Mouse (Mus musculus) neural tube, embryonic 13.5 days (tissue): ENCODE measurements around the gene Wsb2. TPM values are rescaled to one million over a fixed set of nuclear protein-coding genes. Genes with fewer than 3 reads are reported as not detected.
"Not testable (repeated sequence)": the region's sequence is repeated elsewhere in the genome, so short reads cannot be mapped to it uniquely, and the experiment has no call there.

ENCODE experiments used
- ATAC-seq: fragments of 200-750 bp; cut with Nextera tagmentation; 2 replicates; pipeline ENCODE4 v1.8.0; 2017; ENCODE audit warnings: low read depth, mild to moderate bottlenecking, moderate TSS enrichment, moderate library complexity
- H3K27ac ChIP-seq: fragments of 300-500 bp; sonication (generic); replicated peaks from 2 replicates; pipeline ENCODE4 v1.5.1; 2015; ENCODE audit warnings: moderate library complexity, mild to moderate bottlenecking, inconsistent platforms
- H3K27me3 ChIP-seq: fragments of 300-500 bp; sonication (generic); 2 replicates; pipeline ENCODE4 v1.6.1; 2015; ENCODE audit warnings: mild to moderate bottlenecking, inconsistent platforms
- H3K36me3 ChIP-seq: fragments of 300-500 bp; sonication (generic); 2 replicates; pipeline ENCODE4 v1.6.1; 2015; ENCODE audit warnings: mild to moderate bottlenecking, inconsistent platforms
- H3K4me1 ChIP-seq: fragments of 300-500 bp; sonication (generic); replicated peaks from 2 replicates; pipeline ENCODE4 v1.6.1; 2015; ENCODE audit warnings: inconsistent platforms
- H3K4me2 ChIP-seq: fragments of 300-500 bp; sonication (generic); 2 replicates; pipeline ENCODE4 v1.6.1; 2015; ENCODE audit warnings: inconsistent platforms, mild to moderate bottlenecking, moderate library complexity
- H3K4me3 ChIP-seq: fragments of 300-500 bp; sonication (generic); 2 replicates; pipeline ENCODE4 v1.5.1; 2015; ENCODE audit warnings: mild to moderate bottlenecking, inconsistent platforms
- H3K9ac ChIP-seq: fragments of 300-500 bp; sonication (generic); 2 replicates; pipeline ENCODE4 v1.6.1; 2015; ENCODE audit warnings: moderate library complexity, mild to moderate bottlenecking, inconsistent platforms
- H3K9me3 ChIP-seq: fragments of 300-500 bp; sonication (generic); 2 replicates; pipeline ENCODE4 v1.6.1; 2016; ENCODE audit warnings: inconsistent platforms
- WGBS: fragments of 180-500 bp; shearing (Covaris S2); methylation state at CpG from one replicate; pipeline ENCODE4 v1.1.7; 2015; 5-methylcytosine and 5-hydroxymethylcytosine counted together
- polyA plus RNA-seq: library from polyadenylated mRNA; unstranded; fragments of >200 nt; fragmentation: Nextera tagmentation; extraction: Ambion mirVana; gene quantifications from 2 replicates; pipeline ENCODE4 v1.2.1, GENCODE M21; 2015

Wsb2 gene
- polyA plus RNA-seq, 1 experiment from 2014 or later: 194 TPM

DNA sequence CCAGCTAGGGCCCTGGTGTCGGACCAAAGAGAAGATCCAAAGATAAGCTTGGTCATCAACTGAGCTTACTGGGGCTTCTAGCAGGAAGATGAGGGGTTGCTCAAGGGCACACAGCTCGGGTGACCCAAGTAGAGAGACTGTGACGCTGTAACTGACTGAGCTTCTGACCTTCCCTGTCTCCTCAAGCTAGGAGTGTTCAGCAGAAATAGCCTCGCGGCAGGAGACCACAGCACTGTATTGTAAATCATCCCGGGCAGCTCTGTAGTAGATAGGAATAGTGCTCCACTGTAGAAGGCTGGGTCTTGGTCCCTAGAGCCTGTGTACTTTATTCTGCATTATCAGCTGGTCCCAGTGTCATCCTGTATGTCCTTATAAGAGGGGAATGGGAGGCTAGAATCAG lies 15.2 kb upstream of the Wsb2 start:
- Histone ChIP-seq H3K9me3 (no peaks in the 10 kb centered on the region), H3K27ac (no peak overlapping the region), H3K36me3 (no peaks in the 10 kb centered on the region), H3K9ac (no peak overlapping the region), H3K4me2 (no peak overlapping the region), H3K4me3 (no peak overlapping the region), H3K27me3 (no peaks in the 10 kb centered on the region), H3K4me1 (no peaks in the 10 kb centered on the region)
- 78% methylated on average over 6 of the region's 6 CpGs for WGBS
- no peak for ATAC-seq

- not testable (repeated sequence) for H3K9ac ChIP-seq, H3K4me1 ChIP-seq, H3K9me3 ChIP-seq, H3K4me3 ChIP-seq, ATAC-seq, H3K4me2 ChIP-seq, H3K27ac ChIP-seq, H3K27me3 ChIP-seq, H3K36me3 ChIP-seq
- WGBS: 79% methylated on average over 5 of the region's 5 CpGs
Observed at GRCm38 (mm10) chr5:117344496-117344895, 12.6 kb upstream of the Wsb2 start.

- Histone ChIP-seq H3K27me3 (no peaks in the 10 kb centered on the region), H3K4me2 (no peak overlapping the region), H3K4me3 (no peak overlapping the region), H3K9me3 (no peaks in the 10 kb centered on the region), H3K9ac (no peak overlapping the region), H3K27ac (no peak overlapping the region), H3K4me1 (no peaks in the 10 kb centered on the region), H3K36me3 (no peaks in the 10 kb centered on the region)
- WGBS: 81% methylated on average over 5 of the region's 5 CpGs
- no peak for ATAC-seq
Observed at GRCm38 (mm10) chr5:117345432-117345976, 11.6 kb upstream of the Wsb2 start.

- Histone ChIP-seq H3K27ac (no peak overlapping the region), H3K4me3 (no peak overlapping the region), H3K36me3 (no peaks in the 10 kb centered on the region), H3K9ac (no peak overlapping the region), H3K4me2 (no peak overlapping the region), H3K27me3 (no peaks in the 10 kb centered on the region), H3K4me1 (no peaks in the 10 kb centered on the region), H3K9me3 (no peaks in the 10 kb centered on the region)
- 70% methylated on average over 3 of the region's 3 CpGs for WGBS
- no peak for ATAC-seq
Observed at GRCm38 (mm10) chr5:117346281-117346680, 10.8 kb upstream of the Wsb2 start.

DNA sequence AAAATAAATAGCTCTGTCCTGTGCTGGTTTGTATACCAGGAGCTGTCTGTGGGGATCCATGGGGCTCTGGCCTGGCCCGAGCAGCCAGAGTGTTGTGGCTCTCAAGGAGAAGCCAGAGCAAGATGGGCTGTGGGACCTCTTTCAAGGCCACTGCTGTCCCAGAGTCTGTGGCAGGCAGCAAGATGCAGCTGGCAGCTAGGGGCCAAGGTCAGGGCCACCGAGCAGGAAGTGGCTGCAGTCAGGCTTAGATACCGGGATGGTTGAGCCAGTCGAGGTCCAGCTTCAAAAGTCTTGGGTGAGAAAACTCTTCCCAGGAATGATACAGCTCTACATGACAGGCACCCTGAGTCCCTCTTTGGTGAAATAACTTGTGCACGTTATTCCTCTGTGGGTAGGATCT lies 10.1 kb upstream of the Wsb2 start:
- H3K4me1 ChIP-seq: no peaks in the 10 kb centered on the region
- no peaks in the 10 kb centered on the region for H3K9me3 ChIP-seq
- no peak overlapping the region for H3K4me3 ChIP-seq
- H3K27me3 ChIP-seq: no peaks in the 10 kb centered on the region
- H3K9ac ChIP-seq: no peak overlapping the region
- no peaks in the 10 kb centered on the region for H3K36me3 ChIP-seq
- H3K27ac ChIP-seq: no peak overlapping the region
- 78% methylated on average over 5 of the region's 5 CpGs for WGBS
- ATAC-seq: no peak
- H3K4me2 ChIP-seq: no peak overlapping the region

DNA sequence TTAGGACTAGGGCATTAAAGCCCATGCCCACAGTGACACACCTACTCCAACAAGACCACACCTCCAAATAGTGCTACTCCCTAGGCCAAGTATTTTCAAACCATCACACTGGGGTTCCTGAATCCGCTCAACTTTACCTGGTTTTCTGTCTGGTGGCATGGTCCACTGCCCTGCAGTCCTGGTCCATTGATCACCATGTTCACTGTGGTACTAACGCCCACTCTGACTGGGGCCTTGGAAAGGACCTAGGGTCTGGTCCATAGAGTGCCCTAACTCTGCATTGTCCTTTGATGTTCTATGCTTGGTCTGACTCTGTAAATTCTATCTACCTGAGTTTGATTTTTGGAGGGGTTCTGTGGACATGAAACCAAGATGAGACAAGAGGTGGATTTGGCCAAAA lies 9.3 kb upstream of the Wsb2 start:
- Histone ChIP-seq H3K36me3 (no peaks in the 10 kb centered on the region), H3K9me3 (no peaks in the 10 kb centered on the region), H3K4me3 (no peak overlapping the region), H3K27me3 (no peaks in the 10 kb centered on the region), H3K4me2 (no peak overlapping the region), H3K27ac (no peak overlapping the region), H3K4me1 (no peaks in the 10 kb centered on the region), H3K9ac (no peak overlapping the region)
- 90% methylated on average over 2 of the region's 2 CpGs for WGBS
- no peak for ATAC-seq

GRCm38 (mm10) chr5:117348279-117348678 lies 8.8 kb upstream of the Wsb2 start:
- no peak overlapping the region for H3K4me3 ChIP-seq
- no peaks in the 10 kb centered on the region for H3K27me3 ChIP-seq
- no peaks in the 10 kb centered on the region for H3K36me3 ChIP-seq
- H3K9ac ChIP-seq: no peak overlapping the region
- H3K9me3 ChIP-seq: no peaks in the 10 kb centered on the region
- no peaks in the 10 kb centered on the region for H3K4me1 ChIP-seq
- no peak overlapping the region for H3K27ac ChIP-seq
- 26% methylated on average over 19 of the region's 19 CpGs for WGBS
- no peak overlapping the region for H3K4me2 ChIP-seq
- peak; percentile 53; the same call in 1 of the 2 replicates for ATAC-seq

DNA sequence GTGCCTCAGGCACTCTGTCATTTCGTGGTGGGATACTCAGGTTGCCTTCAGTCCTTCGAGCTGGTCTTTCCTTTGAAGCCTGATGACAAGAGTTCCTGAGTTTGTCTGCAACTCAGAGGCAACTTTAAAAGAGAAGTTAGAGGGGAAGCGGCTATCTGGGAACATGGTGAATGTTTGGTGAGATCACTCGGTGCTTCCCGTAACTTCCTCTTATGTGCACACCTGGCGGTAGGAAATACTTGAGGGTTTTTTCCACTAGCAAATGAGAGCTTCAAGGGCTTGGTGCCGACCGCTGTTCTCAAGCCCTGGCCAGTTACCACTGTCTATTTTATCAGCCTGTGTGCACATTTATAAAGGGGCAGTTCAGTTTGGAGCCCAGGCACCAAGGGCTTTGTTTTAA lies 3.0 kb upstream of the Wsb2 start:
- Histone ChIP-seq H3K4me2 (no peak overlapping the region), H3K27me3 (0 out of 2 replicates have a peak, but pooled peaks cover 2% of the 10 kb centered on the region), H3K4me3 (no peak overlapping the region), H3K27ac (no peak overlapping the region), H3K9ac (no peak overlapping the region), H3K36me3 (no peaks in the 10 kb centered on the region), H3K4me1 (peaks cover 28% of the 10 kb centered on the region), H3K9me3 (no peaks in the 10 kb centered on the region)
- no peak for ATAC-seq
- 73% methylated on average over 8 of the region's 8 CpGs for WGBS

- Histone ChIP-seq H3K9ac (0 out of 2 replicates have a peak overlapping the region, but pooled peaks have one; percentile 99), H3K9me3 (no peaks in the 10 kb centered on the region), H3K4me3 (peak overlapping the region; percentile 99; the same call in 1 of the 2 replicates), H3K27ac (peak overlapping the region; percentile 96), H3K4me2 (peak overlapping the region; percentile 89), H3K4me1 (peaks cover 45% of the 10 kb centered on the region), H3K27me3 (0 out of 2 replicates have a peak, but pooled peaks cover 2% of the 10 kb centered on the region), H3K36me3 (no peaks in the 10 kb centered on the region)
- ATAC-seq: no peak
- WGBS: 49% methylated on average over 14 of the region's 14 CpGs
Observed at GRCm38 (mm10) chr5:117355648-117356303, 1.3 kb upstream of the Wsb2 start.

GRCm38 (mm10) chr5:117356365-117357128 lies 557 bp upstream of the Wsb2 start:
- ATAC-seq: peak; percentile 60
- peak overlapping the region; percentile 99 for H3K4me3 ChIP-seq
- H3K9me3 ChIP-seq: no peaks in the 10 kb centered on the region
- H3K9ac ChIP-seq: peak overlapping the region; percentile 99
- peak overlapping the region; percentile 89 for H3K4me2 ChIP-seq
- H3K27me3 ChIP-seq: 0 out of 2 replicates have a peak, but pooled peaks cover 2% of the 10 kb centered on the region
- no peaks in the 10 kb centered on the region for H3K36me3 ChIP-seq
- H3K27ac ChIP-seq: peak overlapping the region; percentile 96
- H3K4me1 ChIP-seq: peaks cover 51% of the 10 kb centered on the region
- under 1% methylated on average over 24 of the region's 24 CpGs for WGBS

GRCm38 (mm10) chr5:117357478-117358247 lies 559 bp downstream of the Wsb2 start:
- H3K4me1 ChIP-seq: peaks cover 60% of the 10 kb centered on the region
- under 1% methylated on average over 49 of the region's 49 CpGs for WGBS

DNA sequence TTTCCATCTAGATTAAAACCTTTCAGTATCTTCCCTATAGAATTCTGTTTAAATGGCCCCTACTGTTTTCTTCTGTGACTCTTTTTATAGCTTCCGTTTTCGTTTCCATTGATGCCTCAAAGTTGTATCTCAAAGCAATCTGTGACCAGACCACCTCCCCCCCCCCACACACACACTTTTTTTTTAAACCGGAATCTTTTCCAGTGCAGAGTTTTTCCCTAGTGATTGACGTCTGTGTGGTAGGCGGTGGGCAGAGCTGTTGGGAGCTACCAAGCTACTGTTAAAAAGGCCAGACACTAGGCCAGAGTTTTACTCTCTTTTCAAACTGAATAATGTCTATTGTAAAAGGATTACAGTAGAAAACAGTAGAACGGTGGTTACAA lies 1.1 kb downstream of the Wsb2 start:
- Histone ChIP-seq H3K9ac (peak overlapping the region; percentile 99), H3K4me1 (peaks cover 65% of the 10 kb centered on the region), H3K27me3 (0 out of 2 replicates have a peak, but pooled peaks cover 2% of the 10 kb centered on the region), H3K27ac (peak overlapping the region; percentile 96), H3K36me3 (no peaks in the 10 kb centered on the region), H3K9me3 (no peaks in the 10 kb centered on the region), H3K4me2 (peak overlapping the region; percentile 89), H3K4me3 (peak overlapping the region; percentile 99)
- WGBS: 3% methylated on average over 6 of the region's 6 CpGs
- no peak for ATAC-seq

More at GRCm38 (mm10) chr5:117357478-117358247, 559 bp downstream of the Wsb2 start:
- Histone ChIP-seq H3K9ac (peak overlapping the region; percentile 99), H3K27me3 (0 out of 2 replicates have a peak, but pooled peaks cover 2% of the 10 kb centered on the region), H3K27ac (peak overlapping the region; percentile 96), H3K36me3 (no peaks in the 10 kb centered on the region), H3K4me3 (peak overlapping the region; percentile 99), H3K4me2 (peak overlapping the region; percentile 89), H3K9me3 (no peaks in the 10 kb centered on the region)
- ATAC-seq: peak; percentile 50
